Mouse (Mus musculus) frontal cortex, postnatal 36 days (tissue): ENCODE data around the gene Nceh1.

Experiments used
- DNase-seq, 2 experiments: peaks; one replicate each; pipeline ENCODE4 v3.0.0; 2022; ENCODE audit warnings: low spot score in 2 of 2

Nceh1 gene

DNA sequence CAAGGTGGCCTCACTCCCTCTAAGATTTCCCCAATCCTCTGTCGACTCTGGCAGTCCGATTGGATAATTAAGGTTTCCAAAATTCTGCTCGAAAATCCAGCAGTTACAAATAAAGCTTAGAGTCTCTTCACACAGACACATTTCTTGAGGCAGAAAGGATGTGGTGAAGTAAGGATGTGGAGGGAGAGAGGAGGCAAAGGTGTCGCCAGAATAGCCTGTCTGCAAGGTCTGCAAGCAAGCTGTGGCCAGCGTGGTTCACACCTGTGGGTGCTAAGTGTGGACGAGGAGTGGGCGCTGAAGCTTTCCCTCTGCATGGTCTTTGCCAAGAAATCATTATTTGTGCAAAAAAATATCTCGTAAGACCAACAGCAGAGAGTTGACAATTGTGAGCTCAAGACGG, 139.8 kb downstream of the Nceh1 start:
- no peak for DNase-seq

DNA sequence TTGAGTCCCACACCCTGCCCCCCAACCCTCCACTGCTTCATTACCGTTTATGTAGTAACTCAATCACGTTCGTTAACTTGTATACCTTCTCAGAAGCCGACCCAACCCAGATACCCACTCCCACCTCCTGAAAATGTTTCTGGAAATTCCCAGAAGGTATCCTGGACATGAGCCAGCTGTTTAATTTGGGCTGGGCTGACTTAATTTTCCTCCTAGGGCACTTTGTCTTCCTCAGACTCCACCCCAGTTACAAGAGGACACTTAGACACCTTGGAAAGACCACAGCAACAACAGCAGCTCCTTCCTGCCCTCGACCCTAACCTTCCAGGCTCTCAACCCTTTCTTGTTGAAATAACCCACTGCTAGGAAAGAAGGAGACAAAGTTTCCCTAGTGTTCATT, 140.8 kb downstream of the Nceh1 start:
- DNase-seq = no peak

DNA sequence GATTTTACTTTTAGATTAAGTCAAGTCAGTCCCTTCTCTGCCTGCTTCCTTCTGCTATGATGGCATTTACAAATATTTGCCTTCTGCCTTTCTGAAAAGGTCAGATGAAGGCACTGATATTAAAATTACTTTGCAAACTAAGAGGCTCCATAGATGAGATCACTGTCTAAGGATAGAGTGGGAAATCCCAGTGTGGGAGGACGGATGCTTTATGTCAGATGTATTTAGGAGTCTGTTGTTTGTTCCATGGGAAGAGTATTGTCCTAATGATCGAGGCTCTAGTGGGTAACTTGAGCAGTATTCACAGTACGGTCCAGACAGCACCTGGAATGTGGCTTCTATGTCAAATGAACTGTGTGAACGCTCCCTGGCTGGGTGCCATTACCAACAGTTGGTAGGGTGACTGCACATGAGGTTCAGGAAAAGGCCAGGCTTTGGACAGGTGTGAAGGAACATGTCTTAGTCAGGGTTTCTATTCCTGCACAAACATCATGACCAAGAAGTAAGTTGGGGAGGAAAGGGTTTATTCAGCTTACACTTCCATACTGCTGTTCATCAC, 143.9 kb downstream of the Nceh1 start:
- DNase-seq = no peak

DNA sequence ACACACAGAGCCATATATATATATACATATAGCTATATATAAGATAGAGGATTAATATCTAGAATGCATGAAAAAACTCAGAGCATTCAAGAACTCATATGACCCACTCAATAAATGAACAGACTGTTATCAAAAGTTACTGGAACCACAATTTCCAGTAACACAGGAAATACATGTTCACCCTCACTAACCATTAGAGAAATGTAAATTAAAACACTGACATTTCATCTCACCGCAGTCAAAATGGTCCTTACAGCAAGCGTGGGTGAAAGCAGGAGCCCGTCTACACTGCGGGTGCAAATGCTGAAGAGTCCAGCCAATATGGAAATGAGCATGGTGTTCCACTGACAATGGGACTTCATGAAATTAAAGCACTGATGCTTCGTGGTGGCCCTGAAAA, 147.9 kb downstream of the Nceh1 start:
- no peak for DNase-seq
